Mouse (Mus musculus) embryonic stem cell, embryonic (primary cell): ENCODE results near the gene Banp.

ENCODE experiments used
- CTCF ChIA-PET, 4 experiments: fragments of 300-600 bp in 2 of 4; fragments of 350-600 bp in 2 of 4; sonication (Branson Sonifier 250); formaldehyde crosslinking; loops; one replicate each; lab custom pipeline; 2022; ENCODE audit warnings: inconsistent platforms in 2 of 4; lab: Charles Lee
- POLR2A ChIA-PET, 4 experiments: fragments of 300-600 bp in 2 of 4; fragments of 350-600 bp in 2 of 4; sonication (Branson Sonifier 250); formaldehyde crosslinking; loops; one replicate each; lab custom pipeline; 2022; ENCODE audit warnings: antibody characterized with exemption in 4 of 4, inconsistent platforms in 1 of 4; lab: Charles Lee

Gene Banp

DNA sequence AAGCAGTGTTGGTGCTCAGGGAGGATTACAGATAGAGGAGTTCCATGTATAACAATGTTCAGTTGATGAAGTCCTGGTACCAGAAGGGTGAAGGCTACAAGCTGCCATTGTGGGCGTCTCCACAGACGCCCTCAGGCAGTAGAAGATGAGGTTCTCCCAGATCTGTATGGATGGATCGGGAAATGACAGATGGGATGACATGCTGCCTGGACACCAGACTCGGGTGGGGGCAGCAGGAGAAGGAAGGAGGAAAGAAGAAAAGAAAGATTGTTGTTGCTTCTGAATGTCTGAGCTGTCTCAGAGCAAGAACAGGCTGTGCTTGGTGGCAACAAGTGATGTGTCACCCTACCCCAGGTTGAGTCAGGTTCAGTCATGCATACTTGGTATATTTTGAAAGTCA, 78.6 kb downstream of the Banp start:
- POLR2A ChIA-PET, result interaction anchor here in 1 of 4 experiments (0.6 to 3.0 kb wide), 4 partner anchors 10 to 1326 kb away, joined by 3 to 11 read pairs (median 6); no protein-coding TSS in a partner anchor
- CTCF ChIA-PET, result interaction anchor here in 1 of 4 experiments (0.6 kb wide), 1 partner anchor 1625 kb away, joined by 6 read pairs; no protein-coding TSS in a partner anchor

DNA sequence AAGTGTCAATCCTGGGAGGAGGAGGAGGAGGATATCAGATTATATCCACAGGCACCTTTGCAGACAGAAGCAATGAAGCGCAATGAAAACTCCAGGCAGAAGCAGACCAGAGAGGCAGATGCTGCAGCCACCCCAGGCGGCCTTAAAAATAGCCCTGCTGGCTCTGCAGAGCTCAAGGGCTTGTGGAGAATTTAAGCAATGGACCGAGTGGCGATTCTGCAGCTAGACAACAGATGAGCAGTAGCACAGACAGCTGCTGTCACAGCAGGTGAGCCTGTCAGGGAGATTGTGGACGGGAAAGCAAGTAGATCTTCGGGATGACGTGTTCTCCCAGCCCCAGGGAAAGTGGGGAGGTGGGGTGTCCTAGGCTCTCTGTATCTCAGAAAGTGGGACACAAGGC, 81.4 kb downstream of the Banp start:
- CTCF ChIA-PET, result interaction anchor here in 1 of 4 experiments (1.0 kb wide), 1 partner anchor 53 kb away, joined by 3 read pairs; no protein-coding TSS in a partner anchor
- POLR2A ChIA-PET, result interaction anchor here in 1 of 4 experiments (0.9 kb wide), 1 partner anchor 333 kb away, joined by 4 read pairs; no protein-coding TSS in a partner anchor

DNA sequence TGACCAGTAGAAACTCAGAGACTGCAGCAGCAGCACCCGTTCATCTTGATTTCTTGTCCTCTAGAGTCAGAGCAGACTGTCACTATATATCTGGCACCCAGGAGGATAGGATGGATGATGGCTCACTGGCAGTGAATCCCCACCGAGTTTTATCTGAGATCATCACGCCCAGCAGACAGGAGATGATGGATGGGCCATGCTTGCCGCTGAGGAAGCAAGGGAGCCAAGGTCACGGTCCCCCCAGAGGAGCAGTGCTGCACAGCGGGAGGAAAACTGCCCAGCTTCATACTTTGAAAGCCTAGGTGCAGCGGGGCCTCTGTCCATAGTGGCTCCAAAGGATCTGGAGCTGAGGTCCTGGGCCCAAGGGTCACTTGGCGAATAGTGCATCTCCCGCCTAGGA, 83.2 kb downstream of the Banp start:
- CTCF ChIA-PET, result interaction anchor here in 1 of 4 experiments (1.1 kb wide), 1 partner anchor 55 kb away, joined by 3 read pairs; no protein-coding TSS in a partner anchor

GRCm38 (mm10) chr8:122035543-122035942, 86.0 kb downstream of the Banp start:
- ChIA-PET CTCF (interaction anchor here (0.6 to 1.9 kb wide), 13 partner anchors 10 to 841 kb away, joined by 3 to 14 read pairs (median 4); no protein-coding TSS in a partner anchor), POLR2A (interaction anchor here in 2 of 4 experiments (0.7 to 1.2 kb wide), 2 partner anchors 227 to 234 kb away, joined by 3 to 4 read pairs; no protein-coding TSS in a partner anchor)

More for the DNA sequence above, 83.2 kb downstream of the Banp start:
- POLR2A ChIA-PET, result interaction anchor here in 1 of 4 experiments (0.5 to 1.1 kb wide), 2 partner anchors 49 to 136 kb away, joined by 3 read pairs; no protein-coding TSS in a partner anchor

- ChIA-PET CTCF (interaction anchor here in 3 of 4 experiments (0.5 to 1.9 kb wide), 6 partner anchors 20 to 186 kb away, joined by 3 to 6 read pairs (median 4); no protein-coding TSS in a partner anchor), POLR2A (interaction anchor here in 2 of 4 experiments (1.2 to 2.9 kb wide), 5 partner anchors 7 to 233 kb away, joined by 3 to 11 read pairs (median 4); no protein-coding TSS in a partner anchor)
These were observed 86.8 kb downstream of the Banp start for GRCm38 (mm10) chr8:122036325-122036724.

DNA sequence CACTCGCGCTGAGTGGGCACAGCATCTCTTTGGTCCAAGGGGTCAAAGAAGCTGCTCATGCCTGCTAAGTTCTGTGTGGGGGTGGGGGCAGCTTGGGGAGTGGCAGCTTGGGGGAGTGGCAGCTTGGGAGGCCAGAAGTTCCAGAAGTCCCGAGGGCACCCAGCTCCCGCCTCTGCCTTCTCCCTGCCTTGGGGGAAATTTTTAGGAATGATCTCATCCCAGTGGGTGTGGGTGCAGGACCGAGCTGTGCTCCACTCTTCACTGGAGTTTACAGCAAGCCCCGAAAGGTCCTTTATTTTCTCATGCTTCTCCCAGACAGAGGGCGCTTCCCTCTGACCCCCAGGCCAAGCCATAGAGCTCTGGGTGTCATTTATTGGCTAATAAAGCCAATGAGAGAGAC, 87.7 kb downstream of the Banp start:
- POLR2A ChIA-PET, result interaction anchor here in 2 of 4 experiments (1.2 to 2.9 kb wide), 4 partner anchors 8 to 187 kb away, joined by 3 to 11 read pairs (median 4); no protein-coding TSS in a partner anchor

DNA sequence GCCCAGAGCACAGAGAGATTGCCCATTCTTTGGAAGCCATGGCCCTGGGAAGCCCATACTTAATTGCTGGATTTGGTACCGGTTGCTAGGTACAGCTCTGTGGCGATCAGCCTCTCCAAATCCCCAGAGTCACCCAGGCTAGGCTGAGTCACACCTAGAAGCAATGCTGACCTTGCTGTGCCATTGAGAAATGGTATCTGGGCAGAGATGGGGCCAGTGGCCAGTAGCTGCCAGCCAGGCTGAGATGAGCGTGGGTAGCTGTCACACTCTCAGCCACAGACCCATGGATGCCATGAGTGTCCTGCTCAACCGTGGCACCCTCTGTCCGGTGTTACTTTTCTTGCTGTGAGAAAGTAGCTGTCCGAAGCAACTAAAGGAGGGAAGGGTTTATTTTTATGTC, 88.5 kb downstream of the Banp start:
- CTCF ChIA-PET, result interaction anchor here in 2 of 4 experiments (0.6 to 1.1 kb wide), 2 partner anchors 9 to 36 kb away, joined by 3 to 4 read pairs; no protein-coding TSS in a partner anchor
- POLR2A ChIA-PET, result interaction anchor here in 2 of 4 experiments (1.5 to 2.9 kb wide), 2 partner anchors 9 to 11 kb away, joined by 3 to 11 read pairs; no protein-coding TSS in a partner anchor

More for the DNA sequence above, 87.7 kb downstream of the Banp start:
- CTCF ChIA-PET, result interaction anchor here in 1 of 4 experiments (1.1 kb wide), 1 partner anchor 10 kb away, joined by 4 read pairs; no protein-coding TSS in a partner anchor

GRCm38 (mm10) chr8:122039452-122039851, 89.9 kb downstream of the Banp start:
- POLR2A ChIA-PET, result interaction anchor here in 1 of 4 experiments (2.9 kb wide), 1 partner anchor 10 kb away, joined by 11 read pairs; no protein-coding TSS in a partner anchor
- CTCF ChIA-PET, result no interaction called here

- POLR2A ChIA-PET, result no interaction called here
- CTCF ChIA-PET, result interaction anchor here in 1 of 4 experiments (0.6 to 1.2 kb wide), 4 partner anchors 10 to 114 kb away, joined by 3 to 4 read pairs (median 3); no protein-coding TSS in a partner anchor
These were observed 97.8 kb downstream of the Banp start for GRCm38 (mm10) chr8:122047206-122047870.

- CTCF ChIA-PET, result interaction anchor here in 1 of 4 experiments (0.8 kb wide), 1 partner anchor 171 kb away, joined by 3 read pairs; no protein-coding TSS in a partner anchor
- POLR2A ChIA-PET, result interaction anchor here in 1 of 4 experiments (1.1 kb wide), 1 partner anchor 43 kb away, joined by 3 read pairs; no protein-coding TSS in a partner anchor
These were observed 99.7 kb downstream of the Banp start for GRCm38 (mm10) chr8:122049266-122049665.

- ChIA-PET POLR2A (interaction anchor here in 1 of 4 experiments (0.6 to 1.1 kb wide), 3 partner anchors 9 to 44 kb away, joined by 3 read pairs; no protein-coding TSS in a partner anchor), CTCF (interaction anchor here in 1 of 4 experiments (0.8 kb wide), 1 partner anchor 170 kb away, joined by 3 read pairs; no protein-coding TSS in a partner anchor)
These were observed 100.4 kb downstream of the Banp start for GRCm38 (mm10) chr8:122049923-122050322.

- ChIA-PET POLR2A (interaction anchor here in 1 of 4 experiments (0.6 to 1.0 kb wide), 2 partner anchors 8 to 27 kb away, joined by 3 read pairs; no protein-coding TSS in a partner anchor), CTCF (no interaction called here)
These were observed 101.1 kb downstream of the Banp start for GRCm38 (mm10) chr8:122050620-122051019.

GRCm38 (mm10) chr8:122055321-122055720, 105.8 kb downstream of the Banp start:
- ChIA-PET POLR2A (interaction anchor here in 3 of 4 experiments (0.6 to 1.6 kb wide), 10 partner anchors 9 to 205 kb away, joined by 3 to 7 read pairs (median 4); no protein-coding TSS in a partner anchor), CTCF (interaction anchor here in 3 of 4 experiments (0.6 to 1.2 kb wide), 4 partner anchors 84 to 1869 kb away, joined by 3 to 5 read pairs (median 3); no protein-coding TSS in a partner anchor)

DNA sequence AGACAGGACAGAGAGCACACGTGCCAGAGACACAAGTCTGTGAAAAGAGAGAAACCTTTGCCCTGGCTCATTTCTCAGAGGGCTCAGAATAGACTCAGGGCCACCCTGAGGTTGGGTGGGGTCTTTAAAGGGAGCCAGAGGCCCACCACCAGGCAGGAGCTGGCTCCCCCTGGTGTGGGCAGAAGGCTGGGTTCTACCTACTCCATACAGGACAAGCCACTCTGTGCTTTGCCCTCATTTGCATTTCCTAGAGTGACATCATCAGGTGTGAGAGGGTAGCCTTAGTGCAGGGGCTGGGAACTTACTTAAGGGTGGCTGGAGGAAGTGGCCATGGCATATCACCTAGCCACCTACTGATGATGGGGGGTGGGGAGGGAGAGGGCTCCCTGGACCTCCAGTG, 106.6 kb downstream of the Banp start:
- CTCF ChIA-PET, result interaction anchor here (0.7 to 1.4 kb wide), 5 partner anchors 78 to 841 kb away, joined by 3 to 4 read pairs (median 3); no protein-coding TSS in a partner anchor
- POLR2A ChIA-PET, result interaction anchor here in 3 of 4 experiments (0.9 to 1.6 kb wide), 9 partner anchors 10 to 206 kb away, joined by 3 to 7 read pairs (median 4); no protein-coding TSS in a partner anchor

- POLR2A ChIA-PET, result interaction anchor here in 2 of 4 experiments (1.2 to 1.3 kb wide), 2 partner anchors 13 to 159 kb away, joined by 3 read pairs; no protein-coding TSS in a partner anchor
- CTCF ChIA-PET, result interaction anchor here in 2 of 4 experiments (0.5 to 1.4 kb wide), 3 partner anchors 21 to 131 kb away, joined by 3 to 6 read pairs (median 4); no protein-coding TSS in a partner anchor
These were observed 107.3 kb downstream of the Banp start for GRCm38 (mm10) chr8:122056882-122057281.

- CTCF ChIA-PET, result interaction anchor here in 2 of 4 experiments (0.7 to 1.0 kb wide), 2 partner anchors 14 to 172 kb away, joined by 3 to 5 read pairs; no protein-coding TSS in a partner anchor
- POLR2A ChIA-PET, result interaction anchor here in 2 of 4 experiments (0.6 to 1.2 kb wide), 3 partner anchors 8 to 223 kb away, joined by 3 to 5 read pairs (median 3); no protein-coding TSS in a partner anchor
These were observed 109.0 kb downstream of the Banp start for GRCm38 (mm10) chr8:122058510-122058909.

DNA sequence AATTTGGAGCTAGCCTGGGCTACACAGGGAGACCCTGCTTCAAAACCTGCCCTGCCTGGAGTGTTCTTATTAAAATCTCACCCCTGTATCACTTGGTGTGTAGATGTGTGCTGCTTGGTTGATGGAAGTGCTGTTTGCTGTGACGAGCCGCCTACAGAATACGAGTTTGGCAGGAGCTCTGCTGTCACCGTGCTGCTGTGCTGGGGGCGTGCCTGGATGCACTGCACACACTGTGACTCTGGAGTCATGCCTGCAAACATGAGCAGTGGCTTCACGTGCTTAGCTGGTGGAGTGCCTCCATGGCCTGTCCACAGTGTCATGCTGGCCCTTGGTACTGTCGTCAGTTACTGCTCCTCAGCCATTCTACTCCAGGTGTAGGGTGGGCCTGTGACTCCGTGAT, 109.4 kb downstream of the Banp start:
- ChIA-PET POLR2A (interaction anchor here in 2 of 4 experiments (0.6 to 1.2 kb wide), 3 partner anchors 9 to 223 kb away, joined by 3 to 5 read pairs (median 3); no protein-coding TSS in a partner anchor), CTCF (interaction anchor here in 2 of 4 experiments (0.7 to 1.0 kb wide), 2 partner anchors 13 to 172 kb away, joined by 3 to 5 read pairs; no protein-coding TSS in a partner anchor)
